Mouse (Mus musculus): ENCODE data around the gene Theg. TPM values are rescaled to one million over a fixed set of nuclear protein-coding genes. Genes with fewer than 3 reads are reported as not detected.

Theg gene
- polyA plus RNA-seq, 1 experiment: not detected

GRCm38 (mm10) chr10:79530721-79531120, 56.4 kb downstream of the Theg start:
- H3K4me1 ChIP-seq (ENCODE audit: control insufficient read depth): peaks cover 19% of the 10 kb centered on the region
- H3K4me3 ChIP-seq (replicated peaks): no peak overlapping the region
- no peaks in the 10 kb centered on the region for H3K9me3 ChIP-seq (ENCODE audit: control insufficient read depth, low read length)
- H3K36me3 ChIP-seq (ENCODE audit: control insufficient read depth): peaks cover 8% of the 10 kb centered on the region; the same call in 1 of the 2 replicates
- H3K27me3 ChIP-seq (ENCODE audit: control insufficient read depth): peaks cover 14% of the 10 kb centered on the region
- TF ChIP-seq GATA1 (IDR thresholded peaks at IDR 0.05; ENCODE audit: low read length): no peak
- no peak for TF ChIP-seq TAL1 (IDR thresholded peaks at IDR 0.05; ENCODE audit: low read length)

DNA sequence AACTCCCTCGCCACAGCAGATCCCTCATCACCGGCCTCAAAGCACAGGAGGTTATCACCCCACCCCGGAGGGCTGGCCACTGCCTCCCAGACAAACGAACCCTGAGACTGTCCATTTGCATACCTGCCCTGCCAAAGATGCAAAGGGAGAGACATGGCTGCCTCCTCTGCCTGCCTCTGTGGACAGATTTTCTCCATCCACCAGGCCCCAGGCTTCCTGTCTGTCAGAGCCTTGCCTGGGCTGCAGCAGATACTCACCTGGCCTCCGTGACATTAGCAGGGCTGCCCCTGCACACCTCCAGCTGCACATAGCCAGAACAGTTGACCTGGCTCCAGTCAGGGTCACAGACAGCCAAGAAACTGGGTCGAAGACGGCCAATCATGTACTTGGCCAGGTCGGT, 56.9 kb downstream of the Theg start:
- peaks cover 12% of the 10 kb centered on the region; the same call in 1 of the 2 replicates for H3K36me3 ChIP-seq (ENCODE audit: control insufficient read depth)
- peaks cover 13% of the 10 kb centered on the region for H3K27me3 ChIP-seq (ENCODE audit: control insufficient read depth)
- no peaks in the 10 kb centered on the region for H3K9me3 ChIP-seq (ENCODE audit: control insufficient read depth, low read length)
- peaks cover 19% of the 10 kb centered on the region for H3K4me1 ChIP-seq (ENCODE audit: control insufficient read depth)
- H3K4me3 ChIP-seq (replicated peaks): no peak overlapping the region
- no peak for TF ChIP-seq GATA1 (IDR thresholded peaks at IDR 0.05; ENCODE audit: low read length)
- no peak for TF ChIP-seq TAL1 (IDR thresholded peaks at IDR 0.05; ENCODE audit: low read length)

DNA sequence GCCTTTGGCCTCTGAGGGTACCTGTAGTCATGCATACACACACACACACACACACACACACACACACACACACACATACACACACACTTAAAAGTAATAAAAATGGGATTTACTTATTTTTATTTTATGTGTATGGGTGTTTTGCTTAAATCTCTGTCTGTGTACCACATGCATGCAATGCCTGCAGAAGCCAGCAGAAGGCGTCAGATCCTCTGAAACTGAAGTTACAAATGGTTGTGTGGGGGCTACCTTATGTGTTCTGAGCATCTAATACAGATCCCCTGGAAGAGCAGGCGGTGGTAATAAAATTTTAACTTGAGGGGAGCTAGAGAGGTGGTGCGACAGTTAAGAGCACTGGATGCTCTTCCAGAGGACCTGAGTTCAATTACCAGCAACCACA, 59.0 kb downstream of the Theg start:
- Histone ChIP-seq H3K36me3 (ENCODE audit: control insufficient read depth) (peaks cover 12% of the 10 kb centered on the region; the same call in 1 of the 2 replicates), H3K9me3 (ENCODE audit: control insufficient read depth, low read length) (no peaks in the 10 kb centered on the region), H3K4me1 (ENCODE audit: control insufficient read depth) (peaks cover 6% of the 10 kb centered on the region), H3K4me3 (replicated peaks) (no peak overlapping the region), H3K27me3 (ENCODE audit: control insufficient read depth) (no peaks in the 10 kb centered on the region)
- TF ChIP-seq TAL1 (IDR thresholded peaks at IDR 0.05; ENCODE audit: low read length) (no peak), GATA1 (IDR thresholded peaks at IDR 0.05; ENCODE audit: low read length) (no peak)

- Histone ChIP-seq H3K27me3 (ENCODE audit: control insufficient read depth) (no peaks in the 10 kb centered on the region), H3K9me3 (ENCODE audit: control insufficient read depth, low read length) (no peaks in the 10 kb centered on the region), H3K36me3 (ENCODE audit: control insufficient read depth) (peaks cover 12% of the 10 kb centered on the region; the same call in 1 of the 2 replicates), H3K4me1 (ENCODE audit: control insufficient read depth) (no peaks in the 10 kb centered on the region; the same call in 1 of the 2 replicates), H3K4me3 (replicated peaks) (no peak overlapping the region)
- TF ChIP-seq GATA1 (IDR thresholded peaks at IDR 0.05; ENCODE audit: low read length) (no peak), TAL1 (IDR thresholded peaks at IDR 0.05; ENCODE audit: low read length) (no peak)
These were observed 59.7 kb downstream of the Theg start for GRCm38 (mm10) chr10:79527453-79527845.

DNA sequence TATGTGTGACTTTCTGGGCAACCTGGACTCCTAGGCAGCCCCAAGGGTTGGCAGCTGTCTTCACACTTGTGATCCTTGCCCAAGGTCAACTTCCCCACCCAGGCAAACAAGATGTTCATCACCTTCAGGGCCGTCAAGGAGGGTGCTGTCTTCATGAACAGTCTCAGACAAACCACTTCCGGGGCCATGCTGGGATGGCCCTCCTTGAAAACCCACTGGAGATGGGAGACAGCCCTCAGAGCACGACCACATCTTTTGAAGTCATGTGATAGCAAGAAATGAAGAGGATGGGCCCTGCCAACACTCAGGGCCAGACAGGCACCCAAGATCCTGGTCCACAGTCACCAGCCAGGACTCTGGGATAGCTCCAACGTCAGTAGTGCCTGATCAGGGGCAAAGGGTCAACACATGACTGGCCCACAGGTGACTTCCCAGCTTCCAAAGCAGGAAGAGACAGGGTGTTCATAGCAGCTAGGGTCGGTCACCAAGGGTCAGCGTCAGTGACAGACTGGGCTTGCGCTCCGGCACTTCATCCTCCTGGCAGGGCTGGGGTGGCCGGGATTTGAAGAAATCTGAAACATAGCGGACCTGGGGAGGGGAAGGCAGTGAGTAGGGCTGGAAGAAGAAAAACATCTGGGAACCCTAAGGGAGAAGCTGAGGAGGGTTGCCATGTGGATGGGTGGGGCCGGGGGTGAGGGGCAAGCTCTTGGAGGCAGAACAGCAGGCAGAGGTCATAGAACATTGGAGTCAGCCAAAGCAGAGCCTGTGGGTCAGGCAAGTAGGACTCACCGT, 60.3 kb downstream of the Theg start:
- Histone ChIP-seq H3K36me3 (ENCODE audit: control insufficient read depth) (peaks cover 12% of the 10 kb centered on the region; the same call in 1 of the 2 replicates), H3K4me1 (ENCODE audit: control insufficient read depth) (no peaks in the 10 kb centered on the region), H3K9me3 (ENCODE audit: control insufficient read depth, low read length) (no peaks in the 10 kb centered on the region), H3K27me3 (ENCODE audit: control insufficient read depth) (no peaks in the 10 kb centered on the region), H3K4me3 (replicated peaks) (no peak overlapping the region)
- TF ChIP-seq TAL1 (IDR thresholded peaks at IDR 0.05; ENCODE audit: low read length) (no peak), GATA1 (IDR thresholded peaks at IDR 0.05; ENCODE audit: low read length) (no peak)

Other genes starting within 250 kb of the Theg start
- gene Vmn2r82, start 230.8 kb downstream of the Theg start, polyA plus RNA-seq (2012): not detected in 2 replicates
- not detected in 2 replicates for gene Vmn2r83, start 118.6 kb downstream of the Theg start, polyA plus RNA-seq (2012)
- gene Plpp2, start 53.5 kb downstream of the Theg start, polyA plus RNA-seq (2012): 0.05 and 0.10 TPM in 2 replicates
- gene Mier2, start 32.1 kb downstream of the Theg start, polyA plus RNA-seq (2012): 1.7 TPM in 2 replicates
- not detected in 2 replicates for gene C2cd4c, start 26.7 kb upstream of the Theg start, polyA plus RNA-seq (2012)
- not detected in 2 replicates for gene Shc2, start 50.6 kb upstream of the Theg start, polyA plus RNA-seq (2012)
- gene Odf3l2, start 58.4 kb upstream of the Theg start, polyA plus RNA-seq (2012): not detected in 2 replicates
- gene Madcam1, start 77.2 kb upstream of the Theg start, polyA plus RNA-seq (2012): 0.03 TPM in 1 of 2 replicates, not detected in the other
- gene Tpgs1, start 82.0 kb upstream of the Theg start, polyA plus RNA-seq (2012): 15.5 and 17.8 TPM in 2 replicates
- 65.0 and 72.0 TPM in 2 replicates for gene Cdc34, start 94.9 kb upstream of the Theg start, polyA plus RNA-seq (2012)
- 0.08 and 0.09 TPM in 2 replicates for gene Gzmm, start 101.7 kb upstream of the Theg start, polyA plus RNA-seq (2012)
- gene Bsg, start 117.2 kb upstream of the Theg start, polyA plus RNA-seq (2012): 836 and 840 TPM in 2 replicates
- 0.08 and 0.15 TPM in 2 replicates for gene Hcn2, start 129.3 kb upstream of the Theg start, polyA plus RNA-seq (2012)
- gene Polrmt, start 159.2 kb upstream of the Theg start, polyA plus RNA-seq (2012): 2.1 and 2.5 TPM in 2 replicates
- not detected in 2 replicates for gene Fgf22, start 167.7 kb upstream of the Theg start, polyA plus RNA-seq (2012)
- 35.3 and 45.1 TPM in 2 replicates for gene Rnf126, start 179.6 kb upstream of the Theg start, polyA plus RNA-seq (2012)
- gene Fstl3, start 189.9 kb upstream of the Theg start, polyA plus RNA-seq (2012): 0.02 and 0.04 TPM in 2 replicates
- gene Prss57, start 203.6 kb upstream of the Theg start, polyA plus RNA-seq (2012): 0.02 TPM in 1 of 2 replicates, not detected in the other
- gene Palm, start 206.2 kb upstream of the Theg start, polyA plus RNA-seq (2012): 0.34 and 0.52 TPM in 2 replicates
- not detected in 2 replicates for gene Misp, start 233.7 kb upstream of the Theg start, polyA plus RNA-seq (2012)

All from erythroblast, embryonic 14.5 days (primary cell).